16 mouse cellular contexts compared by ENCODE assay signal in genomic region chr16:57851854-57852253, GRCm38 (mm10).
DNase-seq lines count a peak whose midpoint lies in the region; ATAC-seq and TF ChIP-seq lines count a peak whose summit lies in the region.
"Had no signal": no experiment of that assay in that cellular context is flagged by ENCODE, and none has a peak within 500 bp of the region (broad histone marks: within the 10 kb centered on the region; RNA-seq: fewer than 3 reads in every experiment).

No protein-coding gene starts in this region.

- H3K4me3 ChIP-seq in intestine, postnatal 0 days (ENCODE audit: low read depth, low read length) = no peak overlapping the region
- no peak overlapping the region for H3K4me3 ChIP-seq in intestine, embryonic 16.5 days (ENCODE audit: low read length)
- no peak overlapping the region for H3K4me3 ChIP-seq in midbrain, postnatal 0 days (ENCODE audit: low read depth, low read length)
- no peak overlapping the region for H3K4me3 ChIP-seq in midbrain, embryonic 13.5 days (replicated peaks)
- H3K4me3 ChIP-seq in midbrain, embryonic 16.5 days (ENCODE audit: low read depth, low read length) = no peak overlapping the region
- H3K4me3 ChIP-seq: embryonic facial prominence, embryonic 13.5 days; megakaryocyte, embryonic 14.5 days had no signal

- H3K27ac ChIP-seq in intestine, postnatal 0 days (ENCODE audit: low read depth, low read length) = no peak overlapping the region
- no peak overlapping the region for H3K27ac ChIP-seq in intestine, embryonic 16.5 days (ENCODE audit: low read length)
- H3K27ac ChIP-seq in midbrain, postnatal 0 days (ENCODE audit: low read depth, low read length) = no peak overlapping the region
- H3K27ac ChIP-seq in midbrain, embryonic 13.5 days = no peak overlapping the region
- H3K27ac ChIP-seq in midbrain, embryonic 16.5 days (ENCODE audit: low read length) = no peak overlapping the region
- H3K27ac ChIP-seq: embryonic facial prominence, embryonic 13.5 days; hindbrain, embryonic 14.5 days had no signal

- H3K4me1 ChIP-seq in intestine, postnatal 0 days (replicated peaks; ENCODE audit: control insufficient read depth, insufficient read depth, low read length) = no peaks in the 10 kb centered on the region
- no peaks in the 10 kb centered on the region for H3K4me1 ChIP-seq in intestine, embryonic 16.5 days (ENCODE audit: control insufficient read depth, insufficient read depth, low read length)
- H3K4me1 ChIP-seq in midbrain, postnatal 0 days (ENCODE audit: insufficient read depth, low read length) = no peaks in the 10 kb centered on the region
- H3K4me1 ChIP-seq in midbrain, embryonic 13.5 days (replicated peaks) = no peaks in the 10 kb centered on the region
- H3K4me1 ChIP-seq in midbrain, embryonic 16.5 days (ENCODE audit: control insufficient read depth, insufficient read depth, low read length) = no peaks in the 10 kb centered on the region
- H3K4me1 ChIP-seq: embryonic facial prominence, embryonic 13.5 days; megakaryocyte, embryonic 14.5 days had no signal

- 47% methylated on average over 2 of the region's 2 CpGs for WGBS in intestine, postnatal 0 days
- WGBS in intestine, embryonic 16.5 days = 50% methylated on average over 2 of the region's 2 CpGs
- 48% methylated on average over 2 of the region's 2 CpGs for WGBS in midbrain, postnatal 0 days
- 48% methylated on average over 2 of the region's 2 CpGs for WGBS in midbrain, embryonic 13.5 days
- WGBS in midbrain, embryonic 16.5 days = 49% methylated on average over 2 of the region's 2 CpGs

- peak; percentile 38 for TF ChIP-seq CTCF in intestine, postnatal 0 days (IDR thresholded peaks at IDR 0.05; ENCODE audit: low read depth)
- peak; percentile 30 for TF ChIP-seq CTCF in midbrain, postnatal 0 days (IDR thresholded peaks at IDR 0.05)

- no peak overlapping the region for H3K9ac ChIP-seq in intestine, postnatal 0 days (ENCODE audit: low read depth, low read length)
- no peak overlapping the region for H3K9ac ChIP-seq in intestine, embryonic 16.5 days (ENCODE audit: low read depth, low read length)
- H3K9ac ChIP-seq in midbrain, postnatal 0 days (replicated peaks; ENCODE audit: low read length, poor library complexity, severe bottlenecking) = no peak overlapping the region
- H3K9ac ChIP-seq in midbrain, embryonic 13.5 days (replicated peaks) = no peak overlapping the region
- H3K9ac ChIP-seq in midbrain, embryonic 16.5 days (ENCODE audit: low read depth, low read length) = no peak overlapping the region
- H3K9ac ChIP-seq: embryonic facial prominence, embryonic 13.5 days; hindbrain, embryonic 14.5 days had no signal

- DNase-seq in midbrain, postnatal 0 days (ENCODE audit: low spot score) = no peak
- peak; percentile 5 for DNase-seq in R1 (ENCODE audit: low read depth, low spot score)
- DNase-seq in testis, postnatal 10 days (ENCODE audit: low spot score) = no peak
- DNase-seq: cerebellum, adult 11 months; heart, postnatal 10 days; kidney, adult 18-20 months; lung, adult 2 months; right cerebral cortex, adult 18-20 months; thymus, adult 2 months had no signal

- ATAC-seq in intestine, postnatal 0 days = no peak
- no peak for ATAC-seq in intestine, embryonic 16.5 days
- ATAC-seq in midbrain, postnatal 0 days (ENCODE audit: low FRiP score) = no peak
- no peak for ATAC-seq in midbrain, embryonic 13.5 days
- no peak for ATAC-seq in midbrain, embryonic 16.5 days

- H3K36me3 ChIP-seq in intestine, postnatal 0 days (ENCODE audit: control insufficient read depth, insufficient read depth) = no peaks in the 10 kb centered on the region
- no peaks in the 10 kb centered on the region for H3K36me3 ChIP-seq in intestine, embryonic 16.5 days (ENCODE audit: control insufficient read depth, insufficient read depth, low read length)
- no peaks in the 10 kb centered on the region for H3K36me3 ChIP-seq in midbrain, postnatal 0 days (ENCODE audit: insufficient read depth, low read length)
- no peaks in the 10 kb centered on the region for H3K36me3 ChIP-seq in midbrain, embryonic 13.5 days
- H3K36me3 ChIP-seq in midbrain, embryonic 16.5 days (ENCODE audit: control insufficient read depth, insufficient read depth, low read length) = no peaks in the 10 kb centered on the region
- H3K36me3 ChIP-seq: embryonic facial prominence, embryonic 13.5 days had no signal

- no peak overlapping the region for H3K4me2 ChIP-seq in intestine, postnatal 0 days (replicated peaks; ENCODE audit: low read depth)
- H3K4me2 ChIP-seq in intestine, embryonic 16.5 days (ENCODE audit: low read depth, low read length) = no peak overlapping the region
- H3K4me2 ChIP-seq in midbrain, postnatal 0 days (ENCODE audit: low read depth, low read length, poor library complexity, severe bottlenecking) = no peak overlapping the region
- no peak overlapping the region for H3K4me2 ChIP-seq in midbrain, embryonic 13.5 days (replicated peaks)
- no peak overlapping the region for H3K4me2 ChIP-seq in midbrain, embryonic 16.5 days (ENCODE audit: low read length)
- H3K4me2 ChIP-seq: embryonic facial prominence, embryonic 13.5 days; hindbrain, embryonic 14.5 days had no signal

- no peaks in the 10 kb centered on the region for H3K27me3 ChIP-seq in intestine, postnatal 0 days (replicated peaks; ENCODE audit: control insufficient read depth, insufficient read depth, low read length)
- H3K27me3 ChIP-seq in intestine, embryonic 16.5 days (replicated peaks; ENCODE audit: control insufficient read depth, insufficient read depth, low read length) = no peaks in the 10 kb centered on the region
- no peaks in the 10 kb centered on the region for H3K27me3 ChIP-seq in midbrain, postnatal 0 days (ENCODE audit: insufficient read depth, low read length)
- H3K27me3 ChIP-seq in midbrain, embryonic 13.5 days = no peaks in the 10 kb centered on the region
- H3K27me3 ChIP-seq in midbrain, embryonic 16.5 days (ENCODE audit: control insufficient read depth, insufficient read depth, low read depth, low read length) = no peaks in the 10 kb centered on the region
- H3K27me3 ChIP-seq: embryonic facial prominence, embryonic 13.5 days; megakaryocyte, embryonic 14.5 days had no signal

- no peaks in the 10 kb centered on the region for H3K9me3 ChIP-seq in intestine, postnatal 0 days (ENCODE audit: control insufficient read depth)
- H3K9me3 ChIP-seq in intestine, embryonic 16.5 days (ENCODE audit: control insufficient read depth, low read length) = no peaks in the 10 kb centered on the region
- H3K9me3 ChIP-seq in midbrain, postnatal 0 days (ENCODE audit: low read length) = no peaks in the 10 kb centered on the region
- no peaks in the 10 kb centered on the region for H3K9me3 ChIP-seq in midbrain, embryonic 13.5 days
- no peaks in the 10 kb centered on the region for H3K9me3 ChIP-seq in midbrain, embryonic 16.5 days (replicated peaks; ENCODE audit: control insufficient read depth, low read length, poor library complexity, severe bottlenecking)
- H3K9me3 ChIP-seq: embryonic facial prominence, embryonic 13.5 days had no signal
